Mouse (Mus musculus): ENCODE measurements at regions not wholly inside any gene's neighbourhood (a gene's known extent, or its start where the extent isn't known, plus 50 kb on each side); places are given as distances from the start of the nearest gene placed in this dataset.

DNA sequence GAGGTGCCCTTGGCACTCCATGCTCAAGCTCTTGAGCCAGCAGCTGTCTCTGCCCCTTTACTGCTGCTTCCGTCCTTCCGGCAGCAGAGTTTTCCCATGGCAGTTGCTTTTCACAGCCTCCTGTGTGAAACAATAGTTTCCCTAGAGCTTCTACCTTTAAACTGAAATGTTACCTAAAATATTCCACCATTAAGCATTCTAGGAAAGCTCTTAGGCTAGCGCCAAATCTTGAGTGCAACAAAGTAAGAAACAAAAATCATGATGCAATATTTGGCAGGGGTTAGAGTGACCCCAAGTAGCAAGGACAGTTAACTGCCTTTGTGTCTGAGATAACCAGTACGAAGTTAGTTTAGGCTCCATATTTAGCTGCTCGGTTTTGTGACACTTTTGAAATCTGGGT lies 830.3 kb upstream of the Tenm2 start:
- TF ChIP-seq POLR2A (IDR thresholded peaks at IDR 0.05; ENCODE audit: insufficient read length, low read depth) (no peak), POLR2AphosphoS2 (IDR thresholded peaks at IDR 0.05; ENCODE audit: insufficient read length, low read depth) (no peak), TCF3 (IDR thresholded peaks at IDR 0.05; ENCODE audit: insufficient read length, low read depth) (no peak)
